Mouse (Mus musculus): ENCODE data around the gene Rbm26. TPM values are rescaled to one million over a fixed set of nuclear protein-coding genes. Genes with fewer than 3 reads are reported as not detected.

Gene Rbm26
- polyA plus RNA-seq, 1 experiment from 2014 or later = 57.3 TPM

GRCm38 (mm10) chr14:105061230-105061629 is 115.9 kb downstream of the Rbm26 start:
- H3K36me3 ChIP-seq (ENCODE audit: control insufficient read depth, insufficient read depth, low read length) = no peaks in the 10 kb centered on the region
- H3K27me3 ChIP-seq (ENCODE audit: control insufficient read depth, insufficient read depth, low read length) = no peaks in the 10 kb centered on the region
- no peaks in the 10 kb centered on the region for H3K9me3 ChIP-seq (ENCODE audit: control insufficient read depth, low read depth, low read length)
- H3K27ac ChIP-seq (ENCODE audit: low read length) = no peak overlapping the region
- no peak overlapping the region for H3K9ac ChIP-seq (replicated peaks; ENCODE audit: low read depth, low read length)
- WGBS = 65% methylated on average over 2 of the region's 2 CpGs
- H3K4me1 ChIP-seq (ENCODE audit: control insufficient read depth, insufficient read depth, low read length) = no peaks in the 10 kb centered on the region
- ATAC-seq (ENCODE audit: insufficient number of reproducible peaks, insufficient read depth, low FRiP score, low read depth) = no peak
- no peak overlapping the region for H3K4me3 ChIP-seq (ENCODE audit: low read depth, low read length)
- no peak overlapping the region for H3K4me2 ChIP-seq (replicated peaks; ENCODE audit: low read depth, low read length)

DNA sequence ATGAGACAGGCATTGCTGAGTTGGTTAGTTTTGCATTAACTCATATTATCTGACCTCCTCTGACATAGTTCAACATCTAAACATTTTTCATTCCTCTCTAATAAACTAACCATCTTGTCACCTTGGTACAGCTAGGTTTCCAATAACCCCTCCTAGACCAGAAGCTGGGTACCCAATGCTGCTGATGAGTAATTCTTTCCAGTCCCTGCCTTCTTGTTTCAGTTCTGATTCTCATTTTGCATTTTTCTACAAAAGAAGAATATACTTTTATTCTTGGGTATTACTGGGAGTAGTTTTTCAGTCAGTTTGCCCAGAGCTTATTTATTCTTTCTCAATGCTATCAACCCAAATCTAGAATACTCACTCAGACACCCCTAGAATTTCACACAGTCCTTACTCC is 119.2 kb downstream of the Rbm26 start:
- Histone ChIP-seq H3K4me3 (ENCODE audit: low read depth, low read length) (no peak overlapping the region), H3K27ac (ENCODE audit: low read length) (no peak overlapping the region), H3K4me2 (replicated peaks; ENCODE audit: low read depth, low read length) (no peak overlapping the region), H3K27me3 (ENCODE audit: control insufficient read depth, insufficient read depth, low read length) (no peaks in the 10 kb centered on the region), H3K4me1 (ENCODE audit: control insufficient read depth, insufficient read depth, low read length) (no peaks in the 10 kb centered on the region), H3K9ac (replicated peaks; ENCODE audit: low read depth, low read length) (no peak overlapping the region), H3K9me3 (ENCODE audit: control insufficient read depth, low read depth, low read length) (no peaks in the 10 kb centered on the region), H3K36me3 (ENCODE audit: control insufficient read depth, insufficient read depth, low read length) (no peaks in the 10 kb centered on the region)
- ATAC-seq (ENCODE audit: insufficient number of reproducible peaks, insufficient read depth, low FRiP score, low read depth) = no peak

Other genes starting within 250 kb of the Rbm26 start
- gene Ndfip2, start 81.2 kb upstream of the Rbm26 start, polyA plus RNA-seq (2014; fragmentation: Nextera tagmentation; extraction: Ambion mirVana) = 71.2 and 79.0 TPM in 2 replicates

All from stomach, embryonic 14.5 days (tissue).